Mouse (Mus musculus): ENCODE measurements around the gene Nsf. TPM values are rescaled to one million over a fixed set of nuclear protein-coding genes. Genes with fewer than 3 reads are reported as not detected.

The Nsf gene
- polyA plus RNA-seq, 1 experiment, result 13.2 TPM

DNA sequence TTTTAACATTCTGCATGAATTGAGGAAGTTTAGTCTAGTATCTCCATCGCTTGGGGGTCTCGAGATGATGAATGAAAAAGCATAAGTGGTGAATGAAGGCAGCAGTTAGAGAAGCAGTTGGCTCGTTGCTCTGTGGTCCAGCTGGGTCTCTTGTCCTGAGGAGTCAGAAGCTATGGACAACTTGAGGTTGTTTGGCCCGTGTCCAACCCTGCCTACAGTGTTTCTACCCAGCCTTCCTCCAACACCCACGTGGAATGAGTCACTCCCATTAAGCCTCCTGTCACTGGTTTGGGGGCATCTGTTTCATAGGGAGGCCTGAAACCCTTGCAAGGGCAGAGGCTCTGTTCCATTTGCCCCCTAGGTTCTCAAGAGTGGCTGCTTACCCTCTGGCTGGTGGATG lies 163.9 kb downstream of the Nsf start:
- 43% methylated on average over 5 of the region's 5 CpGs for WGBS

GRCm38 (mm10) chr11:103780152-103780551 lies 173.7 kb downstream of the Nsf start:
- WGBS, result 50% methylated on average over 9 of the region's 9 CpGs
- H3K27ac ChIP-seq (ENCODE audit: control insufficient read depth, insufficient read depth, low read depth, low read length, poor library complexity), result no peak overlapping the region
- no peaks in the 10 kb centered on the region for H3K4me1 ChIP-seq (ENCODE audit: control insufficient read depth, insufficient read depth, low read length)
- no peak overlapping the region for H3K4me3 ChIP-seq (replicated peaks; ENCODE audit: control insufficient read depth, low read depth, low read length)
- no peak for TF ChIP-seq CTCF (IDR thresholded peaks at IDR 0.05; ENCODE audit: control insufficient read depth, insufficient read depth, low read length)
- no peak for TF ChIP-seq POLR2A (IDR thresholded peaks at IDR 0.05; ENCODE audit: borderline replicate concordance, control insufficient read depth, low read depth, low read length)

More for the DNA sequence above, 163.9 kb downstream of the Nsf start:
- H3K4me1 ChIP-seq (ENCODE audit: control insufficient read depth, insufficient read depth, low read length), result no peaks in the 10 kb centered on the region
- H3K27ac ChIP-seq (ENCODE audit: control insufficient read depth, insufficient read depth, low read depth, low read length, poor library complexity), result no peak overlapping the region
- no peak for TF ChIP-seq POLR2A (IDR thresholded peaks at IDR 0.05; ENCODE audit: borderline replicate concordance, control insufficient read depth, low read depth, low read length)
- no peak for TF ChIP-seq CTCF (IDR thresholded peaks at IDR 0.05; ENCODE audit: control insufficient read depth, insufficient read depth, low read length)
- H3K4me3 ChIP-seq (replicated peaks; ENCODE audit: control insufficient read depth, low read depth, low read length), result no peak overlapping the region

GRCm38 (mm10) chr11:103774228-103774530 lies 179.7 kb downstream of the Nsf start:
- Histone ChIP-seq H3K27ac (ENCODE audit: control insufficient read depth, insufficient read depth, low read depth, low read length, poor library complexity) (no peak overlapping the region), H3K4me3 (replicated peaks; ENCODE audit: control insufficient read depth, low read depth, low read length) (no peak overlapping the region), H3K4me1 (ENCODE audit: control insufficient read depth, insufficient read depth, low read length) (no peaks in the 10 kb centered on the region)
- TF ChIP-seq POLR2A (IDR thresholded peaks at IDR 0.05; ENCODE audit: borderline replicate concordance, control insufficient read depth, low read depth, low read length) (no peak), CTCF (IDR thresholded peaks at IDR 0.05; ENCODE audit: control insufficient read depth, insufficient read depth, low read length) (no peak)
- WGBS, result 3% methylated on average over 19 of the region's 19 CpGs

- WGBS, result under 1% methylated on average over 60 of the region's 60 CpGs
- Histone ChIP-seq H3K4me3 (replicated peaks; ENCODE audit: control insufficient read depth, low read depth, low read length) (no peak within 1 kb of the TSS), H3K4me1 (ENCODE audit: control insufficient read depth, insufficient read depth, low read length) (no peaks in the 10 kb centered on the region), H3K27ac (ENCODE audit: control insufficient read depth, insufficient read depth, low read depth, low read length, poor library complexity) (no peak within 1 kb of the TSS; the same call in 1 of the 2 replicates)
- TF ChIP-seq POLR2A (IDR thresholded peaks at IDR 0.05; ENCODE audit: borderline replicate concordance, control insufficient read depth, low read depth, low read length) (no peak), CTCF (IDR thresholded peaks at IDR 0.05; ENCODE audit: control insufficient read depth, insufficient read depth, low read length) (no peak)
Measured at GRCm38 (mm10) chr11:103773387-103774227, 180.2 kb downstream of the Nsf start, which contains the start of gene Wnt3. Gene Wnt3, plus strand, starts transcription at chr11:103774150.

DNA sequence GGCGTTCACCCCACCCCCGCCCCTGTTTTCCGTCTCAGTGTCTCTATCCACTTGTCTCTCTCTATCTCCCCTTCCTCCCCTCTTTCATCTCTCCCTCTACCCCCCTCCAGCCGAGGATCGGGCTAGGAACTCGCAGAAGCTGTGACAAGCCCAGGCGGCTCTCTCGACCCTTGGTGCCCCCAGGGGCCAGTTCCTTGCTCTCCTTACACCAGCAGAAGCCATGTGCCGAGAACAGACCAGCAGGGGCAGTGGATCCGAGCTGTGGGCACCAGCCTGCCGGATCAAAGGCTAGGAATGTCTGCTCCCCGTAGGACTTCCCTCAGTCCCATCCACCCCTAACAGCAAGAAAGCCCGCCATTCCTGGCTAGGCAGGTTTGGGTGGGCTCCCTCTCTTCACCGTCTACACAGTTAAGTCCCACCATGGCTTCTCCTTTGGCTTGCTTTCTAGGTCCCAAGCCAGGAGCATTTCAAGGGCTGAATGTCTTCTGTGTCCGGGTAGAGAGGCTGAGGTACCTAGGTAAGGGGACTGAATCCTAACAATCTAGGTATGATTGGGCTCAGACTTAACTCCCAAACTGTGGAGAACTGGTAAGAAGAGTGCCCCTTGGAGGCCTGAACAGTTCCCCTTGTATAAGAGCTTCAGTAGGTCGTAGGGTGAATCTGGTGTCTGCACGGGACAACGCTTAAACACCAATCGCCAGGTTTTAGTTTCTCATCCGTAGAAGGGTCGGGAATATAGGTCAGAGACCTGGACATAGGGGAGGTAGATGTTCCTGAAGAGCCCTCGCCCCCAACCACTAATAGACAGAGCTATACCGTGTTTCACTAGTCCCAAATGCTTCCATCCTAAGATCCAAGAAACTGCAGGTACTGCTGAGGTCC lies 181.1 kb downstream of the Nsf start:
- Histone ChIP-seq H3K27ac (ENCODE audit: control insufficient read depth, insufficient read depth, low read depth, low read length, poor library complexity) (no peak overlapping the region; the same call in 1 of the 2 replicates), H3K4me3 (replicated peaks; ENCODE audit: control insufficient read depth, low read depth, low read length) (no peak overlapping the region), H3K4me1 (ENCODE audit: control insufficient read depth, insufficient read depth, low read length) (no peaks in the 10 kb centered on the region)
- WGBS, result 3% methylated on average over 23 of the region's 23 CpGs
- TF ChIP-seq CTCF (IDR thresholded peaks at IDR 0.05; ENCODE audit: control insufficient read depth, insufficient read depth, low read length) (no peak), POLR2A (IDR thresholded peaks at IDR 0.05; ENCODE audit: borderline replicate concordance, control insufficient read depth, low read depth, low read length) (no peak)

Other genes starting within 250 kb of the Nsf start
- gene Wnt9b, start 204.2 kb downstream of the Nsf start, polyA plus RNA-seq (2011; ENCODE audit: insufficient read depth, insufficient read length, low replicate concordance, missing spikeins), result not detected in 2 replicates
- 0.41 TPM in 1 of 2 replicates, not detected in the other for gene Wnt3, start 179.9 kb downstream of the Nsf start, polyA plus RNA-seq (2011; ENCODE audit: insufficient read depth, insufficient read length, low replicate concordance, missing spikeins)
- gene Arf2, start 12.7 kb upstream of the Nsf start, polyA plus RNA-seq (2011; ENCODE audit: insufficient read depth, insufficient read length, low replicate concordance, missing spikeins), result 16.4 and 17.7 TPM in 2 replicates
- gene Crhr1, start 178.8 kb upstream of the Nsf start, polyA plus RNA-seq (2011; ENCODE audit: insufficient read depth, insufficient read length, low replicate concordance, missing spikeins), result not detected in 2 replicates
- gene Sppl2c, start 232.3 kb upstream of the Nsf start, polyA plus RNA-seq (2011; ENCODE audit: insufficient read depth, insufficient read length, low replicate concordance, missing spikeins), result not detected in 2 replicates

Measured in bone marrow, adult 2 months (tissue).